Mouse (Mus musculus): Measurements from ENCODE around the gene Rims4. TPM values are rescaled to one million over a fixed set of nuclear protein-coding genes. Genes with fewer than 3 reads are reported as not detected.

The Rims4 gene
- polyA plus RNA-seq (2012; rRNA removed), result 0.05 and 0.17 TPM in 2 replicates

GRCm38 (mm10) chr2:163918317-163919258, at the start of gene Rims4:
Rims4 (minus strand) TSS chr2:163918683.
- Histone ChIP-seq H3K4me3 (ENCODE audit: low read depth, low read length) (peak within 1 kb of the TSS; percentile 48), H3K27me3 (ENCODE audit: control insufficient read depth, insufficient read depth, low read length) (peaks cover 36% of the 10 kb centered on the region)
- TF ChIP-seq POLR2A (IDR thresholded peaks at IDR 0.05; ENCODE audit: low read depth, low read length), result no peak
- TF ChIP-seq CTCF (IDR thresholded peaks at IDR 0.05; ENCODE audit: extremely low read depth, insufficient read length, insufficient replicate concordance, low read depth, low read length), result no peak

GRCm38 (mm10) chr2:163965706-163966105, 47.2 kb upstream of the Rims4 start:
- Histone ChIP-seq H3K27me3 (ENCODE audit: control insufficient read depth, insufficient read depth, low read length) (no peaks in the 10 kb centered on the region), H3K27ac (ENCODE audit: insufficient read depth, low read depth, low read length) (no peak overlapping the region), H3K4me1 (ENCODE audit: control insufficient read depth, insufficient read depth, insufficient read length, low read length) (no peaks in the 10 kb centered on the region), H3K36me3 (ENCODE audit: control insufficient read depth, insufficient read depth, low read length) (no peaks in the 10 kb centered on the region), H3K4me3 (ENCODE audit: low read depth, low read length) (no peak overlapping the region)
- 53% methylated on average over 7 of the region's 7 CpGs for WGBS
- TF ChIP-seq POLR2A (IDR thresholded peaks at IDR 0.05; ENCODE audit: low read depth, low read length), result no peak

More at GRCm38 (mm10) chr2:163918317-163919258, at the start of gene Rims4:
- peaks cover 2% of the 10 kb centered on the region; the same call in 1 of the 2 replicates for H3K4me1 ChIP-seq (ENCODE audit: control insufficient read depth, insufficient read depth, insufficient read length, low read length)
- WGBS, result 3% methylated on average over 92 of the region's 115 CpGs
- H3K36me3 ChIP-seq (ENCODE audit: control insufficient read depth, insufficient read depth, low read length), result no peaks in the 10 kb centered on the region
- no peak within 1 kb of the TSS for H3K27ac ChIP-seq (ENCODE audit: insufficient read depth, low read depth, low read length)

- no peak for TF ChIP-seq POLR2A (IDR thresholded peaks at IDR 0.05; ENCODE audit: low read depth, low read length)
- TF ChIP-seq CTCF (IDR thresholded peaks at IDR 0.05; ENCODE audit: extremely low read depth, insufficient read length, insufficient replicate concordance, low read depth, low read length), result no peak
- Histone ChIP-seq H3K4me3 (ENCODE audit: low read depth, low read length) (no peak overlapping the region), H3K27me3 (ENCODE audit: control insufficient read depth, insufficient read depth, low read length) (no peaks in the 10 kb centered on the region), H3K27ac (ENCODE audit: insufficient read depth, low read depth, low read length) (no peak overlapping the region), H3K36me3 (ENCODE audit: control insufficient read depth, insufficient read depth, low read length) (no peaks in the 10 kb centered on the region), H3K4me1 (ENCODE audit: control insufficient read depth, insufficient read depth, insufficient read length, low read length) (no peaks in the 10 kb centered on the region)
- 56% methylated on average over 19 of the region's 19 CpGs for WGBS
Observed at GRCm38 (mm10) chr2:163964606-163965560, 46.4 kb upstream of the Rims4 start.

- Histone ChIP-seq H3K36me3 (ENCODE audit: control insufficient read depth, insufficient read depth, low read length) (no peaks in the 10 kb centered on the region), H3K27ac (ENCODE audit: insufficient read depth, low read depth, low read length) (no peak overlapping the region), H3K27me3 (ENCODE audit: control insufficient read depth, insufficient read depth, low read length) (no peaks in the 10 kb centered on the region), H3K4me1 (ENCODE audit: control insufficient read depth, insufficient read depth, insufficient read length, low read length) (no peaks in the 10 kb centered on the region), H3K4me3 (ENCODE audit: low read depth, low read length) (no peak overlapping the region)
- TF ChIP-seq CTCF (IDR thresholded peaks at IDR 0.05; ENCODE audit: extremely low read depth, insufficient read length, insufficient replicate concordance, low read depth, low read length) (no peak), POLR2A (IDR thresholded peaks at IDR 0.05; ENCODE audit: low read depth, low read length) (no peak)
- WGBS, result 49% methylated on average over 7 of the region's 7 CpGs
Observed at GRCm38 (mm10) chr2:163953622-163954310, 35.3 kb upstream of the Rims4 start.

GRCm38 (mm10) chr2:163951770-163952169, 33.3 kb upstream of the Rims4 start:
- H3K27me3 ChIP-seq (ENCODE audit: control insufficient read depth, insufficient read depth, low read length), result no peaks in the 10 kb centered on the region
- TF ChIP-seq CTCF (IDR thresholded peaks at IDR 0.05; ENCODE audit: extremely low read depth, insufficient read length, insufficient replicate concordance, low read depth, low read length), result peak; percentile 66; the same call in 1 of the 2 replicates
- no peak for TF ChIP-seq POLR2A (IDR thresholded peaks at IDR 0.05; ENCODE audit: low read depth, low read length)
- 16% methylated on average over 4 of the region's 4 CpGs for WGBS
- H3K4me1 ChIP-seq (ENCODE audit: control insufficient read depth, insufficient read depth, insufficient read length, low read length), result no peaks in the 10 kb centered on the region
- no peaks in the 10 kb centered on the region for H3K36me3 ChIP-seq (ENCODE audit: control insufficient read depth, insufficient read depth, low read length)
- no peak overlapping the region for H3K4me3 ChIP-seq (ENCODE audit: low read depth, low read length)
- H3K27ac ChIP-seq (ENCODE audit: insufficient read depth, low read depth, low read length), result no peak overlapping the region

GRCm38 (mm10) chr2:163947976-163948375, 29.5 kb upstream of the Rims4 start:
- TF ChIP-seq CTCF (IDR thresholded peaks at IDR 0.05; ENCODE audit: extremely low read depth, insufficient read length, insufficient replicate concordance, low read depth, low read length) (no peak), POLR2A (IDR thresholded peaks at IDR 0.05; ENCODE audit: low read depth, low read length) (no peak)
- H3K36me3 ChIP-seq (ENCODE audit: control insufficient read depth, insufficient read depth, low read length), result no peaks in the 10 kb centered on the region
- H3K4me1 ChIP-seq (ENCODE audit: control insufficient read depth, insufficient read depth, insufficient read length, low read length), result no peaks in the 10 kb centered on the region
- no peak overlapping the region for H3K27ac ChIP-seq (ENCODE audit: insufficient read depth, low read depth, low read length)
- no peak overlapping the region for H3K4me3 ChIP-seq (ENCODE audit: low read depth, low read length)
- WGBS, result 65% methylated on average over 7 of the region's 7 CpGs
- H3K27me3 ChIP-seq (ENCODE audit: control insufficient read depth, insufficient read depth, low read length), result no peaks in the 10 kb centered on the region

Data from small intestine, adult 2 months (tissue).